Mouse (Mus musculus): ENCODE measurements around the gene Zfp367.

DNA sequence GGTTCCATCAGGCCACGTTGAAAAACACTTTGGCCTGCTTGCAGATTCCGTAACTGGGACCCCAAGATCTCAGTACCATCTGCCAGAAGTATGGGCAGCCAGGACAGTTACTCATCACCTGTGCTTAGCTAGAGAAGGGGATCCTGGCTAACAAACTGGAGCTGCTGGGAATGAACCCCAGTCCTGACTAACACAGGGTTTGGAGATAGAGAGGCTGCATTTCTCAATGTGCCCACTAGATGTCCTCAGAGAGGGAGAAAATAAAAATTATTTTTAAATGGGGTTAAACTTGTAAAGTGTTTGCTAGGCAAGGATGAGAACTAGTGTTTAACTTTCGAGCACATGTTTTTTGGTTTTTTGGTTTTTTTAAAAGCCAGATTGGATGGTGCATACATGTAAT, 52.8 kb downstream of the Zfp367 start:
- TF ChIP-seq CTCF (IDR thresholded peaks at IDR 0.05; ENCODE audit: low read depth, low read length) (peak; percentile 69), GATA1 (IDR thresholded peaks at IDR 0.05; ENCODE audit: borderline replicate concordance, low read length) (no peak), TAL1 (conservative IDR thresholded peaks at IDR 0.05; ENCODE audit: low read depth, low read length) (no peak)

All from G1E (cell line).